In genomic region chr2:119542106-119542505, GRCm38 (mm10) we compare ENCODE assay signal across 8 mouse cellular contexts. TPM values are rescaled to one million over a fixed set of nuclear protein-coding genes. Genes with fewer than 3 reads are reported as not detected.
DNase-seq lines count a peak whose midpoint lies in the region; ATAC-seq lines count a peak whose summit lies in the region.
"Had no signal": no experiment of that assay in that cellular context is flagged by ENCODE, and none has a peak within 500 bp of the region (broad histone marks: within the 10 kb centered on the region; RNA-seq: fewer than 3 reads in every experiment).

No protein-coding gene starts in this region.

- no peaks in the 10 kb centered on the region for H3K27me3 ChIP-seq in limb, embryonic 11.5 days (ENCODE audit: control insufficient read depth, insufficient read depth, low read length)
- no peaks in the 10 kb centered on the region for H3K27me3 ChIP-seq in limb, embryonic 10.5 days (ENCODE audit: low read depth, poor library complexity, severe bottlenecking)
- H3K27me3 ChIP-seq: neural tube, embryonic 13.5 days had no signal

- no peak overlapping the region for H3K4me3 ChIP-seq in limb, embryonic 11.5 days (ENCODE audit: low read depth, low read length)
- no peak overlapping the region for H3K4me3 ChIP-seq in limb, embryonic 10.5 days
- H3K4me3 ChIP-seq: neural tube, embryonic 13.5 days had no signal

- DNase-seq in limb, embryonic 11.5 days (ENCODE audit: low spot score): peak; percentile 58
- no peak for DNase-seq in limb, embryonic 10.5 days (ENCODE audit: low spot score)
- DNase-seq in R1 (ENCODE audit: low read depth, low spot score): peak; percentile 50
- peak; percentile 65 for DNase-seq in embryo, embryonic 11 days
- DNase-seq in kidney, postnatal 36 days: peak; percentile 83 to 87
- peak; percentile 80 for DNase-seq in lung, postnatal 14 days
- peak; percentile 20 to 80 for DNase-seq in spleen, postnatal 10 days (ENCODE audit: low spot score in 2 of 2)

- H3K9ac ChIP-seq in limb, embryonic 11.5 days (ENCODE audit: low read length): no peak overlapping the region
- H3K9ac ChIP-seq: neural tube, embryonic 13.5 days had no signal

- ATAC-seq in limb, embryonic 11.5 days (ENCODE audit: insufficient number of reproducible peaks, low FRiP score, low TSS enrichment, low read depth): no peak

- no peaks in the 10 kb centered on the region for H3K4me1 ChIP-seq in limb, embryonic 11.5 days (ENCODE audit: control insufficient read depth, insufficient read depth, low read length)
- H3K4me1 ChIP-seq in limb, embryonic 10.5 days: peaks cover 3% of the 10 kb centered on the region; the same call in 1 of the 2 replicates

- 39% methylated on average over 1 of the region's 1 CpGs for WGBS in limb, embryonic 11.5 days
- 29% methylated on average over 1 of the region's 1 CpGs for WGBS in limb, embryonic 10.5 days

- H3K36me3 ChIP-seq in limb, embryonic 11.5 days (ENCODE audit: control insufficient read depth, insufficient read depth, low read length): no peaks in the 10 kb centered on the region
- H3K36me3 ChIP-seq in limb, embryonic 10.5 days: no peaks in the 10 kb centered on the region
- H3K36me3 ChIP-seq: neural tube, embryonic 13.5 days had no signal

- no peaks in the 10 kb centered on the region for H3K9me3 ChIP-seq in limb, embryonic 11.5 days (ENCODE audit: control insufficient read depth, low read length)
- H3K9me3 ChIP-seq in limb, embryonic 10.5 days (replicated peaks): no peaks in the 10 kb centered on the region
- H3K9me3 ChIP-seq: neural tube, embryonic 13.5 days had no signal

- H3K4me2 ChIP-seq in limb, embryonic 11.5 days (ENCODE audit: low read depth, severe bottlenecking): no peak overlapping the region
- H3K4me2 ChIP-seq: neural tube, embryonic 13.5 days had no signal

- no peak overlapping the region for H3K27ac ChIP-seq in limb, embryonic 11.5 days (replicated peaks; ENCODE audit: low read depth, low read length)
- H3K27ac ChIP-seq in limb, embryonic 10.5 days: no peak overlapping the region
- H3K27ac ChIP-seq: neural tube, embryonic 13.5 days had no signal

RNA-seq across cellular contexts. Expression of gene Exd1, which starts 5.3 kb away (rescaled TPM):
- 0.29 and 0.43 TPM in 2 replicates for polyA plus RNA-seq in limb, embryonic 11.5 days (2014; fragmentation: Nextera tagmentation; extraction: Ambion mirVana)
- 0.44 and 0.67 TPM in 2 replicates for polyA plus RNA-seq in limb, embryonic 10.5 days (2016; fragmentation: Nextera tagmentation; extraction: Ambion mirVana)

RNA-seq across cellular contexts. Expression of gene Chp1, which starts 5.4 kb away (rescaled TPM):
- polyA plus RNA-seq in limb, embryonic 11.5 days (2014; fragmentation: Nextera tagmentation; extraction: Ambion mirVana): 60.7 and 65.5 TPM in 2 replicates
- polyA plus RNA-seq in limb, embryonic 10.5 days (2016; fragmentation: Nextera tagmentation; extraction: Ambion mirVana): 46.9 and 57.3 TPM in 2 replicates
